Mouse (Mus musculus) megakaryocyte, embryonic 14.5 days (primary cell): ENCODE measurements around the gene Psen2. TPM values are rescaled to one million over a fixed set of nuclear protein-coding genes. Genes with fewer than 3 reads are reported as not detected.

Experiments
- H3K27me3 ChIP-seq: replicated peaks from 2 replicates; pipeline ENCODE3; 2012; ENCODE audit warnings: inconsistent platforms
- H3K36me3 ChIP-seq: replicated peaks from 2 replicates; pipeline ENCODE3; 2012; ENCODE audit warnings: low read length, inconsistent platforms, mixed read lengths
- H3K4me1 ChIP-seq: 2 replicates; pipeline ENCODE4 v1.6.1; 2012; ENCODE audit warnings: inconsistent platforms
- H3K4me3 ChIP-seq: replicated peaks from 2 replicates; pipeline ENCODE3; 2012; ENCODE audit warnings: moderate library complexity, mild to moderate bottlenecking, inconsistent platforms
- H3K9me3 ChIP-seq: 2 replicates; pipeline ENCODE4 v1.6.1; 2012; ENCODE audit warnings: inconsistent platforms
- FLI1 ChIP-seq: IDR thresholded peaks from 2 replicates; pipeline ENCODE4 v1.6.1; 2012; ENCODE audit warnings: low read length, inconsistent platforms, mixed read lengths
- GATA1 ChIP-seq: IDR thresholded peaks from 3 replicates; pipeline ENCODE4 v1.6.1; 2012; ENCODE audit warnings: mixed read lengths, low read length, inconsistent platforms, borderline replicate concordance
- polyA plus RNA-seq: library from polyadenylated mRNA; stranded (reverse); fragments of >175 nt; gene quantifications from 2 replicates; pipeline ENCODE4 v1.2.3, GENCODE M21; 2012; ENCODE audit warnings: low replicate concordance; ENCODE audit not compliant: insufficient read depth

Gene Psen2
- polyA plus RNA-seq, 1 experiment = 36.6 TPM

GRCm38 (mm10) chr1:180260886-180261285 lies 2.4 kb downstream of the Psen2 start:
- Histone ChIP-seq H3K36me3 (peaks cover 23% of the 10 kb centered on the region), H3K4me3 (no peak overlapping the region), H3K9me3 (peaks cover 3% of the 10 kb centered on the region; the same call in 1 of the 2 replicates), H3K4me1 (peaks cover 84% of the 10 kb centered on the region), H3K27me3 (no peaks in the 10 kb centered on the region)
- TF ChIP-seq FLI1 (no peak), GATA1 (no peak)

DNA sequence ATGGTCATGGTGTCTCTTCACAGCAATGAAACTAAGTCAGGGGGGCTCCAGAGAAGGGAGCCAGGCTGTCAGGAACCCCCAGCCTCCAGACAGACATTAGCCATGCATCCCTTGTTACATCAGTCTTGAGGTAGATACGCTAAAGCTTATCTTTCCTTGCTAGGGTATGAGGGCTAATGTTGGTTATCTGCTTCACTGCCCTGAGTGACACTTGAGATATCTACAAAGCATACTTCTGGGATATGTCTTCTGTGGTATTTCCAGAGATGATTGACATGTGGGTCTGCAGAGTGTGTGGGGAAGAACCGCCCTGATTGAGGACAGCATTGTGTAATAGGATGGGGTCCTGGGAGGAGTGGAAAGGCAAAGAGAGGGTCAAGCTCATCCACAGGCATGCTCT lies 3.5 kb downstream of the Psen2 start:
- Histone ChIP-seq H3K36me3 (peaks cover 23% of the 10 kb centered on the region), H3K4me3 (no peak overlapping the region), H3K9me3 (peaks cover 3% of the 10 kb centered on the region; the same call in 1 of the 2 replicates), H3K4me1 (peaks cover 84% of the 10 kb centered on the region), H3K27me3 (no peaks in the 10 kb centered on the region)
- TF ChIP-seq GATA1 (no peak), FLI1 (no peak)

GRCm38 (mm10) chr1:180257446-180257845 lies 5.8 kb downstream of the Psen2 start:
- Histone ChIP-seq H3K9me3 (peaks cover 3% of the 10 kb centered on the region; the same call in 1 of the 2 replicates), H3K27me3 (no peaks in the 10 kb centered on the region), H3K4me3 (peak overlapping the region; percentile 96), H3K4me1 (peaks cover 83% of the 10 kb centered on the region), H3K36me3 (peaks cover 25% of the 10 kb centered on the region)
- TF ChIP-seq GATA1 (no peak), FLI1 (no peak)

DNA sequence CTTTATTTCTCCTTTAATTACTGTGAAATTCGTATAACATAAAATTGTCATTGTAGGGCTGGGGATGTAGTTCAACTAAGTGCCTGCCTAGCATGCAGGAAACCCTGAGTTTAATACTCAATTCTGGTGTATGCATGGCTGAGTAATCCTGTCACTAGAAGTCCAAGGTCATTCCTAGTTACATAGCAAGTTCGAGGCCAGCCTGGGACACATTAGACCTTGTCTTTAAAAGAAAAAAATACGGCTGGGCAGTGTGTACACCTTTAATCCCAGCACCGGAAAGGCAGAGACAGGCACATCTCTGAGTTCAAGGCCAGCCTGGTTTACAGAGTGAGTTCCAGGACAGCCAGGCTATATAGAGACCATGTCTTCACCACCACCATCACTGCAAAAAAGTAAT lies 6.4 kb downstream of the Psen2 start:
- peaks cover 25% of the 10 kb centered on the region for H3K36me3 ChIP-seq
- peaks cover 3% of the 10 kb centered on the region; the same call in 1 of the 2 replicates for H3K9me3 ChIP-seq
- H3K4me3 ChIP-seq = peak overlapping the region; percentile 96
- H3K4me1 ChIP-seq = peaks cover 83% of the 10 kb centered on the region
- H3K27me3 ChIP-seq = no peaks in the 10 kb centered on the region
- TF ChIP-seq GATA1 (no peak), FLI1 (no peak)

GRCm38 (mm10) chr1:180256138-180256674 lies 7.0 kb downstream of the Psen2 start:
- Histone ChIP-seq H3K4me3 (peak overlapping the region; percentile 96), H3K4me1 (peaks cover 83% of the 10 kb centered on the region), H3K36me3 (peaks cover 25% of the 10 kb centered on the region), H3K9me3 (peaks cover 3% of the 10 kb centered on the region; the same call in 1 of the 2 replicates), H3K27me3 (no peaks in the 10 kb centered on the region)
- no peak for TF ChIP-seq FLI1
- TF ChIP-seq GATA1 = no peak

- Histone ChIP-seq H3K4me1 (peaks cover 83% of the 10 kb centered on the region), H3K9me3 (peaks cover 3% of the 10 kb centered on the region; the same call in 1 of the 2 replicates), H3K27me3 (no peaks in the 10 kb centered on the region), H3K36me3 (peaks cover 25% of the 10 kb centered on the region), H3K4me3 (peak overlapping the region; percentile 96)
- no peak for TF ChIP-seq GATA1
- TF ChIP-seq FLI1 = no peak
Observed at GRCm38 (mm10) chr1:180255294-180256117, 7.7 kb downstream of the Psen2 start.

GRCm38 (mm10) chr1:180254316-180254715 lies 8.9 kb downstream of the Psen2 start:
- peaks cover 85% of the 10 kb centered on the region for H3K4me1 ChIP-seq
- peaks cover 3% of the 10 kb centered on the region; the same call in 1 of the 2 replicates for H3K9me3 ChIP-seq
- TF ChIP-seq FLI1 (no peak), GATA1 (no peak)
- H3K36me3 ChIP-seq = peaks cover 20% of the 10 kb centered on the region
- H3K4me3 ChIP-seq = peak overlapping the region; percentile 96
- no peaks in the 10 kb centered on the region for H3K27me3 ChIP-seq

- no peak for TF ChIP-seq FLI1
- TF ChIP-seq GATA1 = no peak
- Histone ChIP-seq H3K36me3 (peaks cover 8% of the 10 kb centered on the region), H3K27me3 (no peaks in the 10 kb centered on the region), H3K4me1 (peaks cover 93% of the 10 kb centered on the region), H3K4me3 (no peak overlapping the region), H3K9me3 (no peaks in the 10 kb centered on the region)
Observed at GRCm38 (mm10) chr1:180252656-180253190, 10.5 kb downstream of the Psen2 start.

DNA sequence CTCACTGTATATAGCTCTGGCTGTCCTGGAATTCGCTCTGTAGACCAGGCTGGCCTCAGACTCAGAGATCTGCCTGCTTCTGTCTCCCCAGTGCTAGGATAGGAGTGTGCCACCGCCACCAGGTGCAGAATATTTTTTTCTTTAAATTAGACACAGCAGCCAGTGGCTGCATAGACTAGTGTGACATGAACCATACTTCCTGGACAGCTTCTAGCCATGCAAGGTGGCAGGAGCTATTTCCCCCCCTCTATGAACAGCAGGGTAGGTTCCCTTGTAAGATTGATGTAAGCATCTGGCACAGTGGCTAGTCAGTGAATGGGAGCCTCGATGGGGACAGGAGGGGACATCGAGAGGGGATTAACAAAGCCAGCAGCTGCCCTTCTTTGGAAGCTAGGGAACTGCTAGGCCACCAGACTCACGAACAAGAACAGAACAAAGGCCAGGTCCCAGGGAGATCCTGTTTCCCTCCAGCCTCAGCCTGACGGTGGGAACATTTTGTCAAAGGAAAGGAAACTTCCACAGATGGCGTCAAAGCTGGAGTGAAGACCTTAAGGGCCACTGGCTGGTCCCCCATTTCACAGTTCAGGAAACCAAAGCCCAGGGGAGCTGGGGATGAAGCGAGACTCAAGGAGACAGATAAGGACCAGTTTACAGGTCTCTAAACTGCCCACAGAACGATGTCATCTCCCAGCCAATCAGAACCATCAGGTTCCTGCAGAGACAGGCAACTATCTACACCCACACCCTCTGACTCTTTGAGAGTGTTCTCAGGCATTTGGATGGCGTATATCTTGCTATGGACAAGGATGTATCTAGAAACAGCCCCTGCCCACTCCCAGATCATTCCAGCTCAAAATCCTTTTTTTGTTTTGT lies 11.8 kb downstream of the Psen2 start:
- no peak overlapping the region for H3K4me3 ChIP-seq
- H3K27me3 ChIP-seq = no peaks in the 10 kb centered on the region
- peaks cover 18% of the 10 kb centered on the region for H3K36me3 ChIP-seq
- peaks cover 93% of the 10 kb centered on the region for H3K4me1 ChIP-seq
- no peaks in the 10 kb centered on the region for H3K9me3 ChIP-seq
- TF ChIP-seq FLI1 = no peak
- no peak for TF ChIP-seq GATA1
